Mouse (Mus musculus) megakaryocyte, embryonic 14.5 days (primary cell): ENCODE results near the gene Btn1a1.

Experiments used
- FLI1 ChIP-seq: IDR thresholded peaks from 2 replicates; pipeline ENCODE4 v1.6.1; 2012; ENCODE audit warnings: low read length, inconsistent platforms, mixed read lengths
- GATA1 ChIP-seq: IDR thresholded peaks from 3 replicates; pipeline ENCODE4 v1.6.1; 2012; ENCODE audit warnings: mixed read lengths, low read length, inconsistent platforms, borderline replicate concordance

GRCm38 (mm10) chr13:23412630-23413521 lies 52.8 kb downstream of the Btn1a1 start:
- TF ChIP-seq FLI1 = no peak
- no peak; the same call in 2 of the 3 replicates for TF ChIP-seq GATA1
